Mouse (Mus musculus) G1E (cell line): ENCODE measurements at regions not wholly inside any gene's neighbourhood (a gene's known extent, or its start where the extent isn't known, plus 50 kb on each side); places are given as distances from the start of the nearest gene placed in this dataset.

Source experiments
- CTCF ChIP-seq: IDR thresholded peaks from 2 replicates; pipeline ENCODE4 v1.5.1; 2012; ENCODE audit warnings: low read depth, low read length, inconsistent platforms, mixed read lengths
- POLR2AphosphoS5 ChIP-seq: IDR thresholded peaks from 2 replicates; pipeline ENCODE4 v1.6.1; 2012; ENCODE audit warnings: low read depth, low read length, inconsistent platforms; ENCODE audit not compliant: insufficient replicate concordance

DNA sequence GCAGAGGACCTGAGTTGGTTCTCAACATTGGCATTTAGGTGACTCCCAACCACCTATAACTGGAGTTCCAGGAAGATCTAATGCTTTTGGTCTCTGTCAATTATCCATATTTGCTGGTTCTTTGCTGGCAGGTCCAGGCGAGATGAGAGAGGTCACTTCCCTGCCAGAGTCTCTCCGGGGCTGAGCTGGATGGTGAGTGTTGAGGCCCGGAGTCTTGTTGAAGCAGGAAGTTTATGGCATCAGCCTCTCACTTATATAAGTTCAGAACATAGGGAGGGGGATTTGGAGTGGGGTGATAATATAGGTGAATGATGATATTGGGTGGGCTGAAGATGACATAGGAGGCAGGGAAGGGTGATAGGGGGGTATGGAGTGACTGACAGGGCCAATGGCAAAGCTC lies 246.3 kb upstream of the Il12b start:
- no peak for TF ChIP-seq CTCF
- TF ChIP-seq POLR2AphosphoS5, result no peak
